Mouse (Mus musculus) cerebellum, postnatal 14 days (tissue): ENCODE results near the gene Krt31.
A peak's percentile ranks its signal among the peaks of the same experiment; 100 is the strongest.

ENCODE experiments used
- DNase-seq, 2 experiments: peaks; one replicate each; pipeline ENCODE4 v3.0.0; 2021; ENCODE audit warnings: mixed read lengths in 2 of 2

Krt31 gene

GRCm38 (mm10) chr11:100050451-100050850 is at the start of gene Krt31:
Krt31 (minus strand) TSS chr11:100050551.
- no peak for DNase-seq

- no peak for DNase-seq
Observed at GRCm38 (mm10) chr11:100097819-100098218, 47.5 kb upstream of the Krt31 start.

- no peak for DNase-seq
Observed at GRCm38 (mm10) chr11:100096141-100096540, 45.8 kb upstream of the Krt31 start, which contains the start of gene Krt35. Krt35 (minus strand) TSS chr11:100096241.

- no peak for DNase-seq
Observed at GRCm38 (mm10) chr11:100088378-100089025, 38.2 kb upstream of the Krt31 start.

GRCm38 (mm10) chr11:100087861-100088260 is 37.5 kb upstream of the Krt31 start, which contains the start of gene Krt32:
Krt32 (minus strand) TSS chr11:100088226.
- peak; percentile 39 to 61 for DNase-seq

GRCm38 (mm10) chr11:100073873-100074272 is 23.5 kb upstream of the Krt31 start:
- no peak for DNase-seq

- DNase-seq = no peak
Observed at GRCm38 (mm10) chr11:100067293-100068036, 17.1 kb upstream of the Krt31 start.

GRCm38 (mm10) chr11:100066236-100067010 is 16.1 kb upstream of the Krt31 start:
- DNase-seq = peak; percentile 80 to 81

GRCm38 (mm10) chr11:100058875-100059274 is 8.5 kb upstream of the Krt31 start:
- DNase-seq = peak; percentile 23 to 47

- peak in 1 of 2 experiments; percentile 17 for DNase-seq
Observed at GRCm38 (mm10) chr11:100055686-100056655, 5.6 kb upstream of the Krt31 start.

GRCm38 (mm10) chr11:100047193-100047592 is 3.2 kb downstream of the Krt31 start:
- no peak for DNase-seq

- DNase-seq = no peak
Observed at GRCm38 (mm10) chr11:100046303-100046866, 4.0 kb downstream of the Krt31 start.

- no peak for DNase-seq
Observed at GRCm38 (mm10) chr11:100041454-100041853, 8.9 kb downstream of the Krt31 start, which contains the start of gene Krt34. Krt34 (minus strand) TSS chr11:100041554.

- DNase-seq = no peak
Observed at GRCm38 (mm10) chr11:100029768-100030167, 20.6 kb downstream of the Krt31 start, which contains the start of gene Krt33b. Krt33b (minus strand) TSS chr11:100029868.

- DNase-seq = no peak
Observed at GRCm38 (mm10) chr11:100021438-100021837, 28.9 kb downstream of the Krt31 start.

- no peak for DNase-seq
Observed at GRCm38 (mm10) chr11:100019466-100019865, 30.9 kb downstream of the Krt31 start.

GRCm38 (mm10) chr11:100016112-100016511 is 34.2 kb downstream of the Krt31 start, which contains the start of gene Krt33a:
Krt33a (minus strand) TSS chr11:100016212.
- no peak for DNase-seq

GRCm38 (mm10) chr11:100013691-100014171 is 36.6 kb downstream of the Krt31 start:
- no peak for DNase-seq

GRCm38 (mm10) chr11:100010682-100011081 is 39.7 kb downstream of the Krt31 start:
- no peak for DNase-seq

GRCm38 (mm10) chr11:100008336-100008735 is 42.0 kb downstream of the Krt31 start:
- no peak for DNase-seq

GRCm38 (mm10) chr11:100006624-100007023 is 43.7 kb downstream of the Krt31 start:
- DNase-seq = peak in 1 of 2 experiments; percentile 47
